Mouse (Mus musculus): Measurements from ENCODE around the gene Odf2. TPM values are rescaled to one million over a fixed set of nuclear protein-coding genes. Genes with fewer than 3 reads are reported as not detected.

Odf2 gene
- polyA plus RNA-seq, 1 experiment: 60.7 TPM

DNA sequence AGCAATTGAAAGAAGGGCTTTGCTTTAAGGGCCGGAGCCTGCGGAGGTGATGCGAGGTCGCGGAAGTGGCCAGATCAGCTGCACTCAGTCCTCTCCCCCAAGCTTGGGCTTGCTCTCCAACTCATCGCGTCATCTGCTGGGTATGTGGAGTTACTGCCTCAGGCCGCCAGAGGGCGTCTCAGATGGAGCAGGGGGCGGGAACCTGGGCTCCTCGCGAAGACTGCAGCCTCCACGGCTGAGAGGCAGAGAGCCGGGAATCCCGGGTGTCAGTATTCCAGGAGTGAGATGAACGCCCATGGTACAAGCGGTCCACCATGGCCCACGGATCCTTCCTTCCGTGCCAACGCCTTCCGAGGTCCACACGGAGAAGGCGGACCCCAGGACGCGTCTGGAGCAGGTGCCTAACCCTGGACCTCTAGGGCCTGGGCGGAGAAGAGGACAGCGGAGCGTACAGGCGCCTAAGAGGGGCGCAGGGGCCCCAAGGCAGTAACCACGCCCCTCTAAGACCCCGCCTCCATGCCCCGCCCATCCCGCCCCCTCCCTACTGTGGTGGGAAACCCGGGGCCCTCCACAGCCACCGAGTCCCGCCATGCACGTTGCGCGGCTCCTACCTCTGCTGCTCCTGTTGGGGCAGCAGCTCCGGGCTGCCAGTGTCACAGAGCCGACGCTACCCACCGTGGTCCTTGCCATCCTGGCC, 19.9 kb upstream of the Odf2 start, which contains the start of gene Cercam:
Cercam (plus strand) TSS at position 216 of the 697 bp plus-strand sequence.
- peak; percentile 85 for DNase-seq
- WGBS: 1% methylated on average over 43 of the region's 44 CpGs
- peak within 1 kb of the TSS; percentile 63 for H3K4me3 ChIP-seq (ENCODE audit: control insufficient read depth, insufficient read depth, low read length)
- H3K27me3 ChIP-seq (ENCODE audit: control insufficient read depth, insufficient read depth, low read length): no peaks in the 10 kb centered on the region
- 0 out of 2 replicates have a peak, but pooled peaks have one; percentile 18 for TF ChIP-seq POLR2A (IDR thresholded peaks at IDR 0.05; ENCODE audit: control insufficient read depth, extremely low read depth, insufficient read depth, low read length, poor library complexity)
- TF ChIP-seq CTCF (IDR thresholded peaks at IDR 0.05; ENCODE audit: borderline replicate concordance, control insufficient read depth, extremely low read depth, insufficient read depth, low read length, poor library complexity): peak; percentile 95
- H3K36me3 ChIP-seq (ENCODE audit: control insufficient read depth, insufficient read depth, low read length): no peaks in the 10 kb centered on the region
- no peak within 1 kb of the TSS for H3K27ac ChIP-seq (ENCODE audit: control insufficient read depth, insufficient read depth, low read length)
- H3K4me1 ChIP-seq (replicated peaks; ENCODE audit: control insufficient read depth, insufficient read depth, low read length): peaks cover 21% of the 10 kb centered on the region

DNA sequence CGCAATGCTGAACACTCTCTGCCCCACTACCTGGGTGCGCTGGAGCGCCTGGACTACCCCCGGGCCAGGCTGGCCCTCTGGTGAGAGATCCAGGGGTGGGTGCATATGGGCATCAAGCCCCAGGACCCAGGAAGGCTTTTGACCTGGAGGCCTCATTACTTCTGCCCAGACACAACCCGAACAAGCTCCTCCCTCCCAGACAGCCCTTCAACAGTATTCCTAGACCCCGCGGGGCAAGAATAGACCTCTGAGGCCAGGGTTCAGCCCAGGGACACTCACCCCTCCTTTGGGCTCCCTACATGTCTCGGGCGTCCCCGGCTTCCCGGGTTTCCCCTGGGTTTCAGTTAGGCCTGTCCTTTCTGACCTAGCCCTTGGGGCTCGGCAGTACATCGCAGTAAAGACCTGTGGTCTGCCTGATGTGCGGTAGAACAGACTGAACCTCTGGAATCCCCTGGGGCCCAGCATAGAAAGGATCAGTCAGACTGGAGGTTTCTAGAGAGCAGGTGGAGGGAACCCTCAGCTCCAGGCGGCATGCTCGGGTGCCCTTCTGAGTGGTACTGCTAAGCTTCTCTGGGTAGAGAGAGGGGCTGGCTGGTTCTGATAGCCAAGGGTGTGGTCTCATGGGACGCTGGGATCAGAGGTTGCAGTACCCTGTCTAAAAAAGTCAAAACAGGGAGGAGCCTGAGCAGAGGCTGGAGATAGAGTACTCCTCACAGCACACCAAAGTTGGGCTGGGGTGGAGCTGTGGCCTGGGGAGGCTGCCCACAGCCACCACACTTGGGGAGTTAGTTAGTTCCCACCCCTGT, 19.2 kb upstream of the Odf2 start:
- WGBS: 2% methylated on average over 17 of the region's 17 CpGs
- Histone ChIP-seq H3K27ac (ENCODE audit: control insufficient read depth, insufficient read depth, low read length) (no peak overlapping the region), H3K4me1 (replicated peaks; ENCODE audit: control insufficient read depth, insufficient read depth, low read length) (peaks cover 21% of the 10 kb centered on the region), H3K27me3 (ENCODE audit: control insufficient read depth, insufficient read depth, low read length) (no peaks in the 10 kb centered on the region), H3K4me3 (ENCODE audit: control insufficient read depth, insufficient read depth, low read length) (peak overlapping the region; percentile 63), H3K36me3 (ENCODE audit: control insufficient read depth, insufficient read depth, low read length) (no peaks in the 10 kb centered on the region)
- TF ChIP-seq POLR2A (IDR thresholded peaks at IDR 0.05; ENCODE audit: control insufficient read depth, extremely low read depth, insufficient read depth, low read length, poor library complexity) (no peak), CTCF (IDR thresholded peaks at IDR 0.05; ENCODE audit: borderline replicate concordance, control insufficient read depth, extremely low read depth, insufficient read depth, low read length, poor library complexity) (no peak)
- DNase-seq: no peak

DNA sequence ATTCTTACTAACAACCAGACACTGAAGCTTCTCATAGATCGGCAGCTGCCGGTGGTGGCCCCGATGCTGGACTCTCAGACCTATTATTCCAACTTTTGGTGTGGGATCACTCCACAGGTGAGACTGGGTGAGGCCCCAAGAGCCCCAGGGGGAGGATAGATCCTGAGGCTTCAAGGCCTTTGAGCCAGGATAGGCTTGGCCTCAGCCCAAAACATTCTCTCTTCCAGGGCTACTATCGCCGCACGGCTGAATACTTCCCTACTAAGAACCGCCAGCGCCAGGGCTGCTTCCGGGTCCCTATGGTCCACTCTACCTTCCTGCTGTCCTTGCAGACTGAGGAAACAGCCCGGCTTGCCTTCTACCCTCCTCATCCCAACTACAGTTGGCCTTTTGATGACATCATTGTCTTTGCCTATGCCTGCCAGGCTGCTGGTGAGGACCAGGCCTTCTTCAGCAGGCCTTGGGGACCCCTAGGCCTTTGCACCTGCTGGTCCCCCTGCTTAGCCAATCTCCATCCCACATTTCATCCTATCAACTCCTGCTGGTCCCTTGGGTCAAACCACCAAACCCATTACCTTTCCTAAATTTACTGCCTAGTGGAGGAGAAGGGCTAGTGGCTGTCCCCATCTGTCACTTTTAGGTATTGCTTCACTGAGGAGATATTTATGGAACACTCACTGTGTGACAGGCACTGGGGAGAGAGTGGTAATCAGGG, 16.3 kb upstream of the Odf2 start:
- Histone ChIP-seq H3K4me1 (replicated peaks; ENCODE audit: control insufficient read depth, insufficient read depth, low read length) (peaks cover 21% of the 10 kb centered on the region), H3K27ac (ENCODE audit: control insufficient read depth, insufficient read depth, low read length) (no peak overlapping the region), H3K36me3 (ENCODE audit: control insufficient read depth, insufficient read depth, low read length) (no peaks in the 10 kb centered on the region), H3K27me3 (ENCODE audit: control insufficient read depth, insufficient read depth, low read length) (no peaks in the 10 kb centered on the region), H3K4me3 (ENCODE audit: control insufficient read depth, insufficient read depth, low read length) (no peak overlapping the region)
- DNase-seq: no peak
- TF ChIP-seq POLR2A (IDR thresholded peaks at IDR 0.05; ENCODE audit: control insufficient read depth, extremely low read depth, insufficient read depth, low read length, poor library complexity) (no peak), CTCF (IDR thresholded peaks at IDR 0.05; ENCODE audit: borderline replicate concordance, control insufficient read depth, extremely low read depth, insufficient read depth, low read length, poor library complexity) (no peak)
- WGBS: 98% methylated on average over 10 of the region's 10 CpGs

DNA sequence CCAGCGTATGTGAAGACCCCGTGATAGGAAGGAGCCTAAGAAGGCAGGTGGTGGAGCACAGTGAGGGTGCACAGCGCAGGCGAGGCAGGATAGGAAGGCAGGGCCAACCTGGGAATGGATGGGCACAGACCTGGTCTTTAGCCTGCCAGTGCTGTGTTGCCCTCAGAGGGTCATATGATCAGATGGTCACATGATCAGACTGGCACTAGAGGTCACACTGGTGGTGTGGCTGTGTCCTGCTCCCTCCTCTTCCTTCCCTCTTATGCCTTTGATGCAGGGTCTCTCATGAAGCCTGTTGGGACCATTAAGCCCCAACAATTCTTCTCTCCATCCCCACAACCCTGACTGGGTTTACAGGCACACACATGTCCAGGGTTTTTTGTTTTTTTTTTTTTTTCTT, 15.2 kb upstream of the Odf2 start:
- WGBS: 57% methylated on average over 4 of the region's 4 CpGs
- Histone ChIP-seq H3K27ac (ENCODE audit: control insufficient read depth, insufficient read depth, low read length) (no peak overlapping the region), H3K27me3 (ENCODE audit: control insufficient read depth, insufficient read depth, low read length) (no peaks in the 10 kb centered on the region), H3K4me3 (ENCODE audit: control insufficient read depth, insufficient read depth, low read length) (no peak overlapping the region), H3K36me3 (ENCODE audit: control insufficient read depth, insufficient read depth, low read length) (no peaks in the 10 kb centered on the region), H3K4me1 (replicated peaks; ENCODE audit: control insufficient read depth, insufficient read depth, low read length) (peaks cover 18% of the 10 kb centered on the region)
- DNase-seq: no peak
- TF ChIP-seq POLR2A (IDR thresholded peaks at IDR 0.05; ENCODE audit: control insufficient read depth, extremely low read depth, insufficient read depth, low read length, poor library complexity) (no peak), CTCF (IDR thresholded peaks at IDR 0.05; ENCODE audit: borderline replicate concordance, control insufficient read depth, extremely low read depth, insufficient read depth, low read length, poor library complexity) (no peak)

DNA sequence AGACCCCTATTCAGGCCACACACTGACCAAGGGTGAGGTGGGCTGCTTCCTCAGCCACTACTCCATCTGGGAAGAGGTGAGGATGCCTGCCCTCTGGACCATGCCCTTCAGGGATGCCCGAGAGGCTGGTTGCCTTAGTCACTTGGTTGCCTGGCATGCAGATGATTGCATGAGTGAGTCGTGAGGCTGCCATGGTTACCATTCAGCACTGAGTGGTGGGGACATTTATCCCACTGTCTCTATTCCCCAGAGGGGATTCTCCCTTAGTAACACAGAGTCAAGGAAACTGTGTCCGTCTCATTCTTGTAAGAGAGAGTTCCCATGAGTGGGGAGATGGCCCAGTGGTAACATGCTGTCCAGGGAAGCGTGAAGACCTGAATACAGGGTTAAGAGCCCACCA, 11.0 kb upstream of the Odf2 start:
- Histone ChIP-seq H3K4me3 (ENCODE audit: control insufficient read depth, insufficient read depth, low read length) (no peak overlapping the region), H3K27ac (ENCODE audit: control insufficient read depth, insufficient read depth, low read length) (no peak overlapping the region), H3K27me3 (ENCODE audit: control insufficient read depth, insufficient read depth, low read length) (no peaks in the 10 kb centered on the region), H3K36me3 (ENCODE audit: control insufficient read depth, insufficient read depth, low read length) (no peaks in the 10 kb centered on the region), H3K4me1 (replicated peaks; ENCODE audit: control insufficient read depth, insufficient read depth, low read length) (peaks cover 3% of the 10 kb centered on the region; the same call in 1 of the 2 replicates)
- DNase-seq: no peak
- no peak for TF ChIP-seq POLR2A (IDR thresholded peaks at IDR 0.05; ENCODE audit: control insufficient read depth, extremely low read depth, insufficient read depth, low read length, poor library complexity)
- no peak for TF ChIP-seq CTCF (IDR thresholded peaks at IDR 0.05; ENCODE audit: borderline replicate concordance, control insufficient read depth, extremely low read depth, insufficient read depth, low read length, poor library complexity)
- WGBS: 96% methylated on average over 4 of the region's 4 CpGs

DNA sequence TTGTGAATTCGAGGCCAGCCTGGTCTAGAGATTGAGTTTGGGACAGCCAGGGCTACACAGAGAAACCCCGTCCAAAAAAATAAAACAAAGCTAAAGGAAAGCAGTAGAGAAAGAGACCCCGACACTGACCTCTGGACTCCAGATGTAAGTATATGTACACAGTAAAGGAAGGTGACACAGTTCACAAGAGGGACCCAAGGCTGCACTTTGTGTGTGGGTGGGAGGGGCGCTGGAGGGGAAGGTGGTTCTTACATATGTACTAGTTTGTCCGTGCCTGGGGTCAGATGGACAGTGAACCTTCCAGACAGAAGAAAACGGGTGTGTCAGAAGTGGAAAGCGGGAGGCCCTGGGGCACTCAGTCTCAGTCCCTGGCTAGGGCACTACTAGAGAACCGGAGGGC, 9.8 kb upstream of the Odf2 start:
- TF ChIP-seq CTCF (IDR thresholded peaks at IDR 0.05; ENCODE audit: borderline replicate concordance, control insufficient read depth, extremely low read depth, insufficient read depth, low read length, poor library complexity) (no peak), POLR2A (IDR thresholded peaks at IDR 0.05; ENCODE audit: control insufficient read depth, extremely low read depth, insufficient read depth, low read length, poor library complexity) (no peak)
- no peaks in the 10 kb centered on the region for H3K27me3 ChIP-seq (ENCODE audit: control insufficient read depth, insufficient read depth, low read length)
- no peaks in the 10 kb centered on the region for H3K4me1 ChIP-seq (replicated peaks; ENCODE audit: control insufficient read depth, insufficient read depth, low read length)
- WGBS: 93% methylated on average over 8 of the region's 8 CpGs
- no peaks in the 10 kb centered on the region for H3K36me3 ChIP-seq (ENCODE audit: control insufficient read depth, insufficient read depth, low read length)
- H3K27ac ChIP-seq (ENCODE audit: control insufficient read depth, insufficient read depth, low read length): no peak overlapping the region
- no peak for DNase-seq
- H3K4me3 ChIP-seq (ENCODE audit: control insufficient read depth, insufficient read depth, low read length): no peak overlapping the region

Measured in thymus, adult 2 months (tissue).